Mouse (Mus musculus): ENCODE measurements around the gene Kif21a.

The Kif21a gene

DNA sequence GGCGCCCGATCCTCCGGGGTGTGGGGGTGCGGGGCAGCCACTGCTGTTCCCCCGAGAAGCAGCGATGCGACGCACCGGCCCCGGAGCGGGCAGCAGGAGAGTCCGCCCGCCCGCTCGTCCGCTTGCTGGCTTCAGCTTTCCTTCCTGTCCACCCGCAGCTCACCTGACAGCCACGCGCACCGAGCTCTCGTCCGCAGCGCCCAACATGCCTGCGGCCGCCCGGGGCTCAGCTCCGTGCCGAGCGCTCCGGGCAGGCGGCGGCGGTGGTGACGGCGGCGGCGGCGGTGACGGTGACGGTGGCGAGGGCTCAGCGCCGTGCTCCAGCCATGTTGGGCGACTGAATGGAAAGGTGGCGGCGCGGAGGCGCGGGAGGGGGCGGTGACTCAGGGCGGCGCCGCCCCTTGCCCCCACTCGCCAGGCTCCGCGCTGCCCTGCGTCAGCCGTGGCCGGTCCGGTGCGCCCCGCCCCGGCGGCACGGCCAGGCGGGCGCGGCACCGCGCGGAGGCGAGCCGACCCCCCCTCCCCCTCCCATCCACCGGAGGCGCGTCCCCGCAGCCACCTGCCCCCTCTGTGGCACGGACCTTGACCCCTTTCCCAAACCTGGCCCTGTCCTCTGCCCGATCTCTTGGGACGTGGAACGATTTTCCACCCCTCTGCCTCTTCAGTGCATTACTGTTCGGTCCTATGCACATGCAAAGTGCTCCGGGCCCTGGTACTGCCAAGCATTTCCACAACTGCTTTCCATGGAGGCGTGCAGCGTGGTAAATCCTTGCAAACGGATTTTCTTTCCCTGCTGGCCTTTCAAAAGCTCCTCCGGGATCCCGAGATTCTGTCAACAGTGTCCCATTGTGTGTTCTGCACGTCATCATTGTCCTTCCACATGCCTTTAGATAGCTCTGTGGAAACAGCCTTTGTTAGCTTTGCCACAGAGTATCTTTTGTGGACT, at the start of gene Kif21a:
Kif21a (minus strand) TSS at position 453 of the 946 bp plus-strand sequence.
- peak; percentile 68 for DNase-seq (ENCODE audit: low read depth, low spot score)

DNA sequence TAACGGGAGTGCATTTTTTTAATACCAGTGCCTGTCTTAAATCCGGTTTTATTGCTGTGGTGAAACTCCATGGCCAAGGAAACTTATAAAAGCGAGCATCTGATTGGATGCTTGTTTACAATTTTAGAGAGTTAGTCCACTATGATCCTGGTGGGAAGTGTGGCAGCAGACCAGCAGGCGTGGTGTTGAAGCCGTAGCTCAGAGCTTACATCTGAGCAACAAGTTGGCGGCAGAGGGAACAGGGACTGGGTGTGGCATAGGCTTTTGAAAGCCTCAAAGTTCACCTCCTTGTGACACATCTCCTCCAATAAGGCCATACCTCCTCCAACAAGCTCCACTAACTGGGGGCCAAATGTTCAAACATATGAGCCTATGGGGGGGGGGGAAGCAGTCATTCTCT, 46.9 kb upstream of the Kif21a start:
- no peak for DNase-seq (ENCODE audit: low read depth, low spot score)

DNA sequence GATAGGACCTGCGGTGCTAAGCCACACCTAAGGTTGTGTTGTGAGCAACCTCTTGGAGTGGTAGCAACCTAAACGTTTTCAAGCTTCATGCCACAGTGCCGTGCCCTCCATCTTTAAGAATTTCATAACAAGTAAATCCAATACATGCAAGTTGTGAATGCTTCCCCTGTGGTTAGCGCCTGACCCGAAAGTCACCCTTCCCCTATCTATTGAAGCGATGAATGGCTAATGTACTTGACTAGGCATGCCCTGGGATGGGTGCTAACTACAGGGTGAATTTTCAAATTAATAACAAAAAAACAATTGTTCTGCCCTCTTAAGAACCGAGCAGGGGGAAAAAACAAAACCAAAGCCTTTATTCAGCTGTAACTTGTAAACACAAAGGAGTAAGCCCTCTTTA, 39.7 kb upstream of the Kif21a start:
- no peak for DNase-seq (ENCODE audit: low read depth, low spot score)

DNA sequence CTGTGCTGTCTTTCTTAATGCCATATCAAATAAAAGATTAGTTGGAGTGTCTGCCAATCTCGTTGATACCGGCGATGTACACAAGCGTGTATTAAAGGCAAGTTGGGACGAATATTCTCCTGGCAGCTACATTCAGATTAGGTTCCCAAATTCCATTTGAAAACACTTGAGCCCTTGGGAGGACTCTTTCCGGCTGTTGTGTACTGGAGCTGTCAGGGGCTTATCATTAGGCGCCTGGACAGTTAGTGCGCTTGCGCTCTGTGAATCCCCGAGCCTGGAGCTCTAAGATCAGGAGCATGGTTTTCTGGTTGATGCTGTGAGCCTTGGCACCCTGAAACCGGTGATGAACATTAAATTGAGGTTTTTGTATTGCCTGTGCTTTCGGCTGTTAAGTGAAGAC, 38.3 kb upstream of the Kif21a start:
- no peak for DNase-seq (ENCODE audit: low read depth, low spot score)

DNA sequence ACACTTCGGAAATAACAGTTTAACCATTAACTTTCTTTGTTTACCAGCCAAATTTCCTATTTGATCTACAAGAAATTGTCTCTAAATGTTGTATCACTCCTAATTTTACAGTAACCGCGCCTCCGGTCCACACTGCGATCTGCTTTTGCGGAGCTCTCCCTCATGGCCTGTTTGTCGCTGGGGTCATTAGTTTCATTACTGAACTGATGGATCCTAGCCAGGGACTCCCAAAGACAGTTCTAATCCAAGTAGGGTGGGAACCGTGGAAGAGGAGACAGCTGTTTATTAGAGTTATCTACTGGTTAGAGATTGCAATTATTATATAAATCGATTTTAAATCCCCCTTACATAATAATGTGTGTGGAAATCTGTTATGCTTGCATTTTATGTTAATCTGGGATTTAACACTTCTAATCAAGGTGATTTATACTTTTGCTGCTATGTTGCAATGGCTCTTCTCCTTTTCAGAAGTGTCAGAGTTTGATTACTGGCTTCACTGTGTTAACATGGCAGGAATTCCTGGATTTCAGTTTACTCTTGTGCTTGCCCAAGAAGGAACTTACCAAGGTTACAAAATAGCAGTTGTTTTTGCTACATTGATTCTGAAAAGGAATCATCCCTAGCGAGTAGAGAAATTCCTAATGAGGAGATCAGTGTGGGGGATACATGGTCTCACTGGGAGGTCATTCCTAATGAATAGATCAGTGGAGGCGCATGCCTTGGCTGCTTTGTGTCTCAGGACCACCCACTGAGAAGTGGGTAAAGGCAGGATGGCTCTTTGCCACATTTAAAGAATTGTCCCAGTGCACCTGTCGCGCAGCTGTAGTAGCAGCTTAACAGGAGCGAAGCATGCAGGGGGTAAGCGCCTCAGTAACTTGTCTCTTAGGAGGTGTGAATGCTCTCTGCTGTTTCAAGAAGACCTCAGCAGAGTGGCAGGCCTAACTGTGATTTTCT, 28.0 kb upstream of the Kif21a start:
- no peak for DNase-seq (ENCODE audit: low read depth, low spot score)

DNA sequence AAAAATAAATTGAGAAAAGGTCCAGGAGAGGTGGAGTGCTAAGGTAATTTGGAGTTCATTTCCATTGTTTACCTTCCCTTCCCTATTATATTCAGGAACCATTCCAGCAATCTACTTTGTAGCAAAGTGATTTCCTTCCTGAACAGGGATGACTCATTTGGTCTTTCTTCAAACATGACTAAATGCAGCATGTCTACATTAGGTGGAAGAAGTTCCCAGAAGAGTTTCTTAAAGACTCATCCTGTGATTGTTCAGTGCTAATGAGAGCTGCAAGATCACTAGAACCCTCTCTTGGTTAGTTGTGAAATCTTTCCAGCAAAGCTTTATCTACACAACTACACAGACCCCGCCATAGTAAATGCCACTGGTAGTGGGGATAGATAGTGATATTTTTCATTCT, 22.7 kb upstream of the Kif21a start:
- DNase-seq (ENCODE audit: low read depth, low spot score) = no peak

DNA sequence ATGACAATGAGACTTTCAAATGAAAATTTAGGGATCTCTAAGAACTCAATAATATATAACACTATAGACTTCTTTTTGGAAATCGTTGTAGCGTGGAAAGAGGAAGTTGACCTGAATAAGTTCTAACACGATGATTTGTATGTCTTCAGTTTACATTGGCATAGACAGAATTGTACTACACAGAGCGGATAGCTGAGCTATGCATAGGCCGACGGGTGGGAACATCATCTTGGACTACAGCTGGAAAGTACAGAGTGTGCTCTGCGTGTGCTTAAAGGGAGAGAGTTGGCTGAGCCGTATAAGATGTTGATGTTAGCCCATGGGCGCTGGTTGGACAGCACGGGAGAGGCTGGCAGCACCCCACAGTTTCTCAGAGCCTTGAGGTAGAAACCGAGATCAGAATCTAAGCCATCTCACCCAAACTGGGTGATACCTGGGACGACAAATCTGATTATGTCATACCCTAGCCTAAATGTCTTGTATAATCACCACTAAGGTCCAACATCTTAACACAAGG, 14.6 kb upstream of the Kif21a start:
- DNase-seq (ENCODE audit: low read depth, low spot score) = no peak

DNA sequence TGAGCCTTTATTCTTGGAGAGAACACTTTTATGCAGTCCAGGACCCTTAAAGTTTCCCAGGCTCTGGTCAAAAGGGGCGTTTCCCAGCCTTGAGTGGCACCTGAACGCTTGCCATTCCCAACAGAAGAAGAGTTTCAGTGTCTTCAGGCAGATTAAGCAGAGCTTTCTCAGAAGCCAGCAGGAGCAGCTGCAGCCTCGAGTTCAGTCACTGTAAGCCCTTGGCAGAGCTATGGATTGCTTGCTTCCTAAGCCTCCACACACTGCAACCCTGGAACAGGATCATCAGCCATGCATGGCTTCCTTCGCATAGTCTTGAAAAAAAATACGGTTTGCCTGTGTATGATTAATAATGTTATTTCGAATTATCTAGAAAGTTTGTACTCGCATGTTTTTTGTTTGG, 14.1 kb upstream of the Kif21a start:
- no peak for DNase-seq (ENCODE audit: low read depth, low spot score)

DNA sequence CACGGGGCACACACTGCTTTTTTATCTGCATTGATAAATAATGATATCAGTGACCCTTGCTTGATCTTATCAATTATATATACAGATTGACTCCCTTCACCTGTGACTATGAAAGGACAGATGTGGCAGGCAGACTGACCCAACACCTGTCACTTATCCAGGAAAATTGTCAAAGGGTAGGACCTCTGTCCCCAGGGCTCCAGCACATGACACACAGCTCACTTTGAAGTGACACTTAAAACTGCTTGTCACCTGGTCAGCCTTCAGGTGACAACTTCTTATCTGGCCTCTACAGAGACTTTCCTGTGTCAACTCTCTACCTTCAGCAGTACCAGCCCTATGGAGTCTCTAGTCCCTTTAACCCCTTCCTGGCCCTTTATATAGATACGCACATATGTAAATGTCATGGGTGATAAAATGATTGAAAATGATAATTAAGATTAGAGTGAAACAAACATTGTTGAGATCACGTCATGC, 7.2 kb upstream of the Kif21a start:
- no peak for DNase-seq (ENCODE audit: low read depth, low spot score)

DNA sequence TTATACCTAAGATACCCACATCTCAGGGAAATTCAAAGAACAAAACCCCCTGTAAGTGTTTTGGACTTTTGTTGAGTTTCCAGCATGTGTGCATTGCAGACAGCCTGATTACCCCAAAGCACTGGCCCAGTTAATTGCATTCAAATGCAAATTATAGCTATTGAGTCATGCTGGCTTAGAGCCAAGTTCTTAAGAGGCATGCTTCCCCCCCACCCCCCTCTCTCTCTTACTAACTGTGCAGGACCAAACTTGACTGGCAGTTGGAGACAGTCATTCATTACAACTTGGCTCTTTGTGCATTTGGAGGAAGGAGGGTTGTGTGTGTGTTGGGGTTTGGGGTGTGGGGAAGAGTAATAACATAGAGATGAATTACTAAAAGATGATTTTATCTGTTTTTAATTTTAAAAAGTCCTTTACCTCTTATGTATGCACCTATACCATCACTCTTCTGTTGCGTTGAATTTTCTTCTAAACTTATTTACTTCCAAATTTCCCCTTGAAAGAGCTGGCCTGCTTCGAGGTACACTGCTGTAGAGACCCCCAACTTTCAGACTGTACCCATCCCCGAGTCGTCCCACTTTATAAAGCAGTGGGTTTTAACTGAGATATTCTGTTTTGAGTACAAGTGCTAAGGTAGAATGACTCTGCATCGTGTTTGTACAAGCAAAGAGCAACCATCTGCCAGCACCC, 6.6 kb upstream of the Kif21a start:
- DNase-seq (ENCODE audit: low read depth, low spot score) = no peak

DNA sequence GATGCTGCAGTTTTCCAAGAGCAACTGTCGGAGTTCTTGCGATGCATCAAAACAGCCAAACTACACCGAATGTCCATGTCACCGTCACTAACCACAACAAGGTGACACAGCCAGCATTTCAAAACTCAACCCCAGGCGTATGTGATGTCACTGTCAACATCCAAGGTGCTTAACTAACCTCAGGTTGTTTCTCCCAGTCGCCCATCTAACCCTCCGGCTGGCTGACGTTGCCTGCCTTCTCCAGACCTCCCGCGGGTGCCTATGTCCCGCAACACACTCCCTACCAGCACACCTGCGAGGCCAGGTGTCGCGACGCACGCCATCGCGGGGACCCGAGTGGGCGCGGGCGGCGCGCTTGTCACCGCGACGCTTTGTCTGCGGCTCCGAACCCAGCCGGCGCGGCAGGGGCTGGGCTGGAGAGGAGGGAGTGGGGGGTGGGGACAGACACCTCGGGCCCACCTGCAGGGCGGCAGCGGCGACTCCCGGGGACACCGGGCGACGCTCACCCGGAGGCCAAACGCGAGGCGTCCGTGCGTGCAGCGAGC, 725 bp downstream of the Kif21a start:
- DNase-seq (ENCODE audit: low read depth, low spot score) = peak; percentile 18

DNA sequence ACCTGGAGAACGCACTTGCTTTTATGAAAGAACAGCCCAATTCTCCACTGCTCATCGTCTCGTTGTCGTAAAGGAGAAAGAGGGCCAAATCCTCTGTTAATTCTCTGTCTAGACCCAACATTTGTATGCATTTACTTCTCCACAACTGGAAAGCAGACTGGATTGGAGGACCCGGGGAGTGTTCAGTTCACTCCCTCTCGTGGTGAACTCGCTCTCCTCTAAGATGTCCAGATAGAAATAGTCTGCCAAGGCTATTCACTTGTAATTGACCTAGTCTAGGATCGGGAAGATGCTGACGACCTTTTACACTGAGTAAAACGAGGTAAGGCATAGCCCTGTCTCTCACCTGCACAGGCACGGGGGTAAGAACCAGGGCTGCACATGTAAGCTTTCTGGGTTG, 2.1 kb downstream of the Kif21a start:
- DNase-seq (ENCODE audit: low read depth, low spot score) = no peak

DNA sequence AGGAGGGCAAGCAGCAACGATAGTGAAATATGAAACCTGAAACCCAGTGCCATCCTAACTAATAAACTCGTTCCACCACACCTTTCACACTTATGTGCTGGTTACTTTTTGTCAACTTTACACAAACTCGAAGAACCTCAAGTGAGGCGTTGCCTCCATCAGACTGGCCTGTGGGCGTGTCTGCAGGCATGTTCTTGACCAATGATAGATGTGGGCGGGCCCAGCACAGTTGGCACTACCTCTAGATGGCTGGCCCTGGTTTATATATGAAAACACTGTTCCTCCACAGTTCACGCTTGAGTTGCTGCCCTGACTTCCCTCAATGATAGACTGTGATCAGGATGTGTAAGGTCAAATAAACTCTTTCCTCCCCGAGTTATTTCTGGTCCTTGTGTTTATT, 3.2 kb downstream of the Kif21a start:
- DNase-seq (ENCODE audit: low read depth, low spot score) = no peak

DNA sequence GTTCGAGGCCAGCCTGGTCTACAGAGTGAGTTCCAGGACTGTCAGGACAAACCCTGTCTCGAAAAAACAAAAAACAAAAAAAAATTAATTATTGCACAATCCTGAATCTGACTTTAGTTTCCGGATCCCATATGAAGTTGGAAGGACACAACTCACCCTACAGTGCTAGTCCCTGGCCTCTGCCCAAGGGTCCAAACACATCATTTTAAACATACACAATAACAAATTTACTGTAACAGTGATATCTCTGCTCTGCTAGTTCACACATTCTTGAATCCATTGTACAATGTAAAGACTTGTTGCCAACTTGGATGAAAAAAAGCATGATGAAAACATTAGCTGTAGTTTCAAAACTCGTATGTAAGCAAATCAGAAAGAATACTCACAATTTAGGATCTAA, 6.5 kb downstream of the Kif21a start:
- no peak for DNase-seq (ENCODE audit: low read depth, low spot score)

DNA sequence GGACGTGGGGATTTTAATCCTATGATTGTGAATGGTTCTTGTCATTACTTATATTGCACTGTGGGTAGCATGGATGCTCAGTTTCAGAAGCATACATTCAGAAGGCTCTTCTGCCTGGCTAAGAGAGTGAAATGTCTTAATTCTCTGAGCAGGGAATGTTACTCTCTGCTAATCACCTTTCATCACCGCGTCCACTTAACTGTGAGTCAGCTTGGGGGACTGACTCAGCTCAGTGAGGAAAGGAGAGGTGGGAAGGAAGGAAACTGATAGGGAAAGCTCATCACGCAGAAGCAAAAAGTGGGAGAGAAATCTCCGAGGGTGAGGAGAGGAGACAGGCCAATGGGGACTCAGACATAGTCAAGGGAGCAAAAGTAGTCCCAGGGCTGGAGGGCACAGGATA, 10.9 kb downstream of the Kif21a start:
- no peak for DNase-seq (ENCODE audit: low read depth, low spot score)

DNA sequence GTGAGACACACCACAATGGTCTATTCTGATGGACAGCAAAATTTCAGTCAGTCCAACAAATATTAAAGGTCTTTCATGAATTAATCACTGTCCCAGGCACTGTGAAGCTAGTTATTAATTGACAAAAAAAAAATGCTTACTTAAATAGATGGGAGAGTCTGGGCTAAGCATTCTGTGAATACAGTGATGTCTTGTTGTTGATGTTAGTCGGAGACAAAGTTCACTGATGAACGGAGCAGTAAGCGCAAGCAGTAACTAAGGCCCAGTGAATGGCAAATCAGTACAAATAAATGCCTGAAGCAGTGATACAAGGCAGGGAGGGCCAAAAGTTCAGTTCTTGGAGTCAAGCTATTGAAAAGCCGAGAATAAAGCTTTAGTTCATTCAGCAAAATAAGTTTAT, 15.7 kb downstream of the Kif21a start:
- DNase-seq (ENCODE audit: low read depth, low spot score) = no peak

DNA sequence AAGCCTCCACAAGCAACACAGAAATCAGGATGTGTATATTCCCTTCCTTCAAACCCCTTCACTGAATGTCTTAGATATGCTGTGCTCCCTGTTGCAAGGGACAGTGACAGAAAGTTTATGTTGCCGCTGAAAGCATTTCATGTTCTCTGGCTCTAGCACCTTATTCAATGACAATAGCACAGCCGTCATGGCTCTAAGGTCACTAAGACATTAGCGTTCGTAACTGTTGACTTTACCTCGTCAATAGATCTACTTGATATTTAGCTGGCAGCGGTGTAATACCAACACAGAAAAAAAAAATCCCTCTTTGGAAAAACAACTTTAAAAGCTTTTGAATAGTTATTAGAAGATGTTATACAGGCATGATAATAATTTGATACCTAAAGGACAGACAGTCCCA, 16.2 kb downstream of the Kif21a start:
- no peak for DNase-seq (ENCODE audit: low read depth, low spot score)

DNA sequence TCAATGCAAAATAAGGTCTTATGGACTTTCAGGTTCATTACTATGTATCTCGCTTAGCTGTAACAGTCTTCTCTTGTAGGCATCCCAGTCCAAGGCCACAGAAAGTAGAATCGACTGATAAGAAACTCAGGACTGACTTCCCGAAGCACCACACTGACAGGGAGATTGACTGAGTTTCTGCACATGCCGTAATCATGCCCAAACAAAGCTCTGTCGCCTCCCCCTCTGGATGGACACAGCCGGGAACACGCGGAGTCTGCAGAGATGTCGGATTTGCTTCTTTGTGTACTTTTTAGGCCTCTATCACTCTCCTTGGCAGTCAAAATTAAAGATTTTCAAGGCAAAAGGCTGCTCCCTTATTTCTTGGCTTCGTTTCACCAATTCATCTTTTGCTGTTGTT, 20.8 kb downstream of the Kif21a start:
- no peak for DNase-seq (ENCODE audit: low read depth, low spot score)

DNA sequence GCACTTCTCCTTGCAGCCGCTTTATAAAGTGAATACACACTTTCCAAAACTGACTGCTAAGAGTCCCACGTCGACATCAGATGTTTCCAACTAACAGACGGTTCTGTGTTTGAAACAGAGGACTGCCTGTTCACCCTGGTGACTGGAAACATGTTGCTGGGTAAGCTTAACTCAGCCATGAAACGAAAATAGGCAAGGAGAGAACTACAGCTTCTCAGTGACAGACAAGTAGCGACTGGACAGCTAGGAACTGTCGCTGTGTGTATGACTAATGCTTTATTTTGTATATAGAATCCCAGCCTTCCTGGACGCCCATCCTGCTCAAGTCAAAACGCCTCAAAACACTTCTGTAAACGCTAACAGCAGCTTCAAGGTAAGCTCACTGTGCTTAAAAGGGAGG, 21.3 kb downstream of the Kif21a start:
- DNase-seq (ENCODE audit: low read depth, low spot score) = no peak

DNA sequence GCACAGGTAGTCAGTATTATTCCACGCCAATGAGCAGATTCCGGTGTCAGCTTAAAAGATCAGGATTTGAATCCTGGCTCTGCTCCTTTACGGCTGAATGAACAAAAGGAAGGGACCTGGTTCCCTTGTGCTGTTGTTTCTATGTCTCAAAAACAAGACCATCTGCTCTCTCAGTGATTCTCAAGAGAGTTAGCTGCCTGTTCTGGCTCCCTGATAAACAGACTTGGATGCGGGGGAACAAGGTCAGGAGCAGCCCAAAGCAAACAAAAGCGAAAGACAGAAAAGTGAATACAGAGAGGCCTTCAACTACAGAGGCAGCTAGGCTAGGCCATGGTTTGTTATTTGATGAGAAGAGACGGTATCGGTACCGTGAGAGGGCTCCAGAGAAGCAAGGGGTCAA, 27.5 kb downstream of the Kif21a start:
- no peak for DNase-seq (ENCODE audit: low read depth, low spot score)

DNA sequence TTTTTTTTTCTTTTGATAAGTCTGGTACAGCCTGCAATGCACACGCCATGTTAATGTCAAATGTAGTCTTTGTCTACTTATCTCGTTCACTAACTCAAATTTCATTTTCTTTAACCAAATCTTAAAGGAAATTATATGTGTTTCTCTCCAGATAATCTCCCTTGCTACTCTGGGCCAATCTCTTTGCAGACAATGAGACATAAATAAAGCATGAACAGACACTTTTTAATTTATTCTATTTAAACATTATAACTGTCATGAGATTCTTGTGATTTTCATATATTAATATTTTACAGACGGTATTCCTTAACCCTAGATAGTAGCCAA, 30.9 kb downstream of the Kif21a start:
- no peak for DNase-seq (ENCODE audit: low read depth, low spot score)
